Mouse (Mus musculus) heart, embryonic 11.5 days (tissue): ENCODE data around the gene Osbpl10. TPM values are rescaled to one million over a fixed set of nuclear protein-coding genes. Genes with fewer than 3 reads are reported as not detected.

Source experiments
- ATAC-seq: fragments of 200-750 bp; cut with Nextera tagmentation; replicated peaks from 2 replicates; pipeline ENCODE4 v1.8.0; 2017; ENCODE audit warnings: moderate library complexity; ENCODE audit not compliant: insufficient number of reproducible peaks, low FRiP score, low TSS enrichment
- H3K27ac ChIP-seq: fragments of 300-500 bp; sonication (generic); 2 replicates; pipeline ENCODE4 v1.5.1; 2014; ENCODE audit warnings: mild to moderate bottlenecking, low read depth, low read length
- H3K27me3 ChIP-seq: fragments of 300-500 bp; sonication (generic); 2 replicates; pipeline ENCODE4 v1.6.1; 2014; ENCODE audit warnings: mild to moderate bottlenecking, low read length, mixed read lengths; ENCODE audit not compliant: control insufficient read depth, insufficient read depth
- H3K36me3 ChIP-seq: fragments of 300-500 bp; sonication (generic); 2 replicates; pipeline ENCODE4 v1.6.1; 2014; ENCODE audit warnings: mild to moderate bottlenecking, low read length, moderate library complexity, mixed read lengths; ENCODE audit not compliant: control insufficient read depth, insufficient read depth
- H3K4me1 ChIP-seq: fragments of 300-500 bp; sonication (generic); 2 replicates; pipeline ENCODE4 v1.6.1; 2014; ENCODE audit warnings: low read length; ENCODE audit not compliant: control insufficient read depth, insufficient read depth
- H3K4me2 ChIP-seq: fragments of 300-500 bp; sonication (generic); 2 replicates; pipeline ENCODE4 v1.6.1; 2014; ENCODE audit warnings: mild to moderate bottlenecking, moderate library complexity
- H3K4me3 ChIP-seq: fragments of 300-500 bp; sonication (generic); 2 replicates; pipeline ENCODE4 v1.5.1; 2014; ENCODE audit warnings: low read depth, low read length
- H3K9ac ChIP-seq: fragments of 300-500 bp; sonication (generic); 2 replicates; pipeline ENCODE4 v1.6.1; 2014; ENCODE audit warnings: mild to moderate bottlenecking, low read depth, low read length, moderate library complexity
- H3K9me3 ChIP-seq: fragments of 300-500 bp; sonication (generic); replicated peaks from 2 replicates; pipeline ENCODE4 v1.6.1; 2016; ENCODE audit warnings: low read length; ENCODE audit not compliant: control insufficient read depth
- WGBS: fragments of 180-500 bp; shearing (Covaris S2); extraction: QIAGEN DNeasy Blood & Tissue Kit; methylation state at CpG from one replicate; pipeline ENCODE4 v1.1.7; 2014; ENCODE audit not compliant: insufficient replicate concordance; 5-methylcytosine and 5-hydroxymethylcytosine counted together
- polyA plus RNA-seq: library from polyadenylated mRNA; unstranded; fragments of >200 nt; fragmentation: Nextera tagmentation; extraction: Ambion mirVana; gene quantifications from 2 replicates; pipeline ENCODE4 v1.2.1, GENCODE M21; 2014

The Osbpl10 gene
- polyA plus RNA-seq, 1 experiment from 2014 or later = 1.6 TPM

GRCm38 (mm10) chr9:115007776-115008175 lies 29.4 kb downstream of the Osbpl10 start:
- peak overlapping the region; percentile 7; the same call in 1 of the 2 replicates for H3K27ac ChIP-seq
- no peak overlapping the region for H3K9ac ChIP-seq
- no peak overlapping the region for H3K4me3 ChIP-seq
- no peaks in the 10 kb centered on the region for H3K27me3 ChIP-seq
- 0 out of 2 replicates have a peak, but pooled peaks cover 2% of the 10 kb centered on the region for H3K4me1 ChIP-seq
- WGBS = 65% methylated on average over 6 of the region's 6 CpGs
- no peaks in the 10 kb centered on the region for H3K36me3 ChIP-seq
- no peak overlapping the region for H3K4me2 ChIP-seq
- ATAC-seq = no peak; the same call in 1 of the 2 replicates
- peaks cover 4% of the 10 kb centered on the region; the same call in 1 of the 2 replicates for H3K9me3 ChIP-seq

- H3K4me3 ChIP-seq = no peak overlapping the region
- no peaks in the 10 kb centered on the region for H3K36me3 ChIP-seq
- H3K4me2 ChIP-seq = no peak overlapping the region
- no peak overlapping the region for H3K9ac ChIP-seq
- no peaks in the 10 kb centered on the region for H3K27me3 ChIP-seq
- 0 out of 2 replicates have a peak, but pooled peaks cover 2% of the 10 kb centered on the region for H3K4me1 ChIP-seq
- 74% methylated on average over 7 of the region's 7 CpGs for WGBS
- no peak for ATAC-seq
- peak overlapping the region; percentile 7; the same call in 1 of the 2 replicates for H3K27ac ChIP-seq
- H3K9me3 ChIP-seq = peaks cover 4% of the 10 kb centered on the region; the same call in 1 of the 2 replicates
Observed at GRCm38 (mm10) chr9:115008194-115008593, 29.8 kb downstream of the Osbpl10 start.

GRCm38 (mm10) chr9:115012367-115012766 lies 34.0 kb downstream of the Osbpl10 start:
- Histone ChIP-seq H3K36me3 (no peaks in the 10 kb centered on the region; the same call in 1 of the 2 replicates), H3K27me3 (no peaks in the 10 kb centered on the region), H3K4me1 (peaks cover 8% of the 10 kb centered on the region; the same call in 1 of the 2 replicates), H3K27ac (no peak overlapping the region), H3K4me2 (no peak overlapping the region), H3K9ac (no peak overlapping the region), H3K9me3 (peaks cover 9% of the 10 kb centered on the region), H3K4me3 (no peak overlapping the region)
- 57% methylated on average over 12 of the region's 12 CpGs for WGBS
- no peak for ATAC-seq

GRCm38 (mm10) chr9:115020141-115020540 lies 41.8 kb downstream of the Osbpl10 start:
- Histone ChIP-seq H3K4me1 (peaks cover 7% of the 10 kb centered on the region), H3K4me3 (no peak overlapping the region), H3K9ac (no peak overlapping the region), H3K27me3 (no peaks in the 10 kb centered on the region), H3K9me3 (peaks cover 5% of the 10 kb centered on the region), H3K36me3 (no peaks in the 10 kb centered on the region; the same call in 1 of the 2 replicates), H3K27ac (no peak overlapping the region), H3K4me2 (no peak overlapping the region)
- no peak for ATAC-seq
- 90% methylated on average over 7 of the region's 7 CpGs for WGBS

GRCm38 (mm10) chr9:115021419-115021818 lies 43.0 kb downstream of the Osbpl10 start:
- ATAC-seq = no peak
- H3K4me1 ChIP-seq = peaks cover 7% of the 10 kb centered on the region
- no peak overlapping the region for H3K4me2 ChIP-seq
- H3K27ac ChIP-seq = no peak overlapping the region
- H3K36me3 ChIP-seq = no peaks in the 10 kb centered on the region
- WGBS = 79% methylated on average over 2 of the region's 2 CpGs
- no peaks in the 10 kb centered on the region for H3K27me3 ChIP-seq
- H3K4me3 ChIP-seq = no peak overlapping the region
- no peak overlapping the region for H3K9ac ChIP-seq
- no peaks in the 10 kb centered on the region for H3K9me3 ChIP-seq

GRCm38 (mm10) chr9:115023137-115023536 lies 44.8 kb downstream of the Osbpl10 start:
- 75% methylated on average over 3 of the region's 3 CpGs for WGBS
- Histone ChIP-seq H3K9me3 (no peaks in the 10 kb centered on the region), H3K4me1 (peaks cover 7% of the 10 kb centered on the region), H3K9ac (no peak overlapping the region), H3K4me2 (no peak overlapping the region), H3K4me3 (no peak overlapping the region), H3K27ac (peak overlapping the region; percentile 0; the same call in 1 of the 2 replicates), H3K36me3 (no peaks in the 10 kb centered on the region), H3K27me3 (no peaks in the 10 kb centered on the region)
- no peak for ATAC-seq

GRCm38 (mm10) chr9:115023708-115024383 lies 45.5 kb downstream of the Osbpl10 start:
- peak overlapping the region; percentile 0 for H3K27ac ChIP-seq
- 56% methylated on average over 10 of the region's 10 CpGs for WGBS
- H3K36me3 ChIP-seq = no peaks in the 10 kb centered on the region
- no peak overlapping the region for H3K4me3 ChIP-seq
- peaks cover 7% of the 10 kb centered on the region for H3K4me1 ChIP-seq
- no peaks in the 10 kb centered on the region for H3K27me3 ChIP-seq
- H3K9ac ChIP-seq = no peak overlapping the region
- ATAC-seq = no peak
- no peaks in the 10 kb centered on the region for H3K9me3 ChIP-seq
- H3K4me2 ChIP-seq = peak overlapping the region; percentile 20

- Histone ChIP-seq H3K9me3 (no peaks in the 10 kb centered on the region), H3K27ac (no peak overlapping the region), H3K9ac (no peak overlapping the region), H3K4me1 (peaks cover 5% of the 10 kb centered on the region; the same call in 1 of the 2 replicates), H3K4me2 (no peak overlapping the region), H3K36me3 (no peaks in the 10 kb centered on the region), H3K27me3 (no peaks in the 10 kb centered on the region), H3K4me3 (no peak overlapping the region)
- ATAC-seq = no peak
- 13% methylated on average over 3 of the region's 3 CpGs for WGBS
Observed at GRCm38 (mm10) chr9:115029307-115029706, 50.9 kb downstream of the Osbpl10 start.

GRCm38 (mm10) chr9:115030581-115030980 lies 52.2 kb downstream of the Osbpl10 start:
- no peak overlapping the region for H3K27ac ChIP-seq
- H3K9me3 ChIP-seq = no peaks in the 10 kb centered on the region
- no peak overlapping the region for H3K4me2 ChIP-seq
- 78% methylated on average over 4 of the region's 4 CpGs for WGBS
- no peak overlapping the region for H3K4me3 ChIP-seq
- no peaks in the 10 kb centered on the region for H3K36me3 ChIP-seq
- H3K9ac ChIP-seq = no peak overlapping the region
- 0 out of 2 replicates have a peak, but pooled peaks cover 5% of the 10 kb centered on the region for H3K4me1 ChIP-seq
- H3K27me3 ChIP-seq = no peaks in the 10 kb centered on the region
- no peak for ATAC-seq
